Mouse (Mus musculus): ENCODE results near the gene Cdk4. TPM values are rescaled to one million over a fixed set of nuclear protein-coding genes. Genes with fewer than 3 reads are reported as not detected.

Gene Cdk4
- polyA plus RNA-seq, 1 experiment = 106 TPM

GRCm38 (mm10) chr10:127078677-127079575 is 15.6 kb downstream of the Cdk4 start:
- WGBS = 83% methylated on average over 42 of the region's 49 CpGs
- H3K27me3 ChIP-seq (ENCODE audit: control insufficient read depth, insufficient read depth, low read length) = no peaks in the 10 kb centered on the region
- peaks cover 19% of the 10 kb centered on the region for H3K36me3 ChIP-seq (ENCODE audit: control insufficient read depth, insufficient read depth, low read length)
- H3K4me1 ChIP-seq (ENCODE audit: control insufficient read depth, insufficient read depth, insufficient read length) = peaks cover 4% of the 10 kb centered on the region
- no peak overlapping the region for H3K27ac ChIP-seq (ENCODE audit: insufficient read depth, low read length)
- TF ChIP-seq CTCF (IDR thresholded peaks at IDR 0.05; ENCODE audit: extremely low read depth, insufficient read depth, insufficient read length, insufficient replicate concordance) (no peak), POLR2A (IDR thresholded peaks at IDR 0.05; ENCODE audit: low read depth, low read length) (no peak)
- H3K4me3 ChIP-seq (ENCODE audit: extremely low read depth, insufficient read depth, insufficient read length) = no peak overlapping the region
- DNase-seq (ENCODE audit: low read depth in 1 of 2, low spot score in 2 of 2) = no peak

GRCm38 (mm10) chr10:127079665-127080391 is 16.5 kb downstream of the Cdk4 start:
- Histone ChIP-seq H3K4me1 (ENCODE audit: control insufficient read depth, insufficient read depth, insufficient read length) (peaks cover 4% of the 10 kb centered on the region), H3K27me3 (ENCODE audit: control insufficient read depth, insufficient read depth, low read length) (no peaks in the 10 kb centered on the region), H3K36me3 (ENCODE audit: control insufficient read depth, insufficient read depth, low read length) (peaks cover 21% of the 10 kb centered on the region), H3K4me3 (ENCODE audit: extremely low read depth, insufficient read depth, insufficient read length) (no peak overlapping the region), H3K27ac (ENCODE audit: insufficient read depth, low read length) (no peak overlapping the region)
- 82% methylated on average over 70 of the region's 70 CpGs for WGBS
- TF ChIP-seq CTCF (IDR thresholded peaks at IDR 0.05; ENCODE audit: extremely low read depth, insufficient read depth, insufficient read length, insufficient replicate concordance) = no peak
- no peak for TF ChIP-seq POLR2A (IDR thresholded peaks at IDR 0.05; ENCODE audit: low read depth, low read length)
- no peak for DNase-seq (ENCODE audit: low read depth in 1 of 2, low spot score in 2 of 2)

GRCm38 (mm10) chr10:127080901-127081780 is 17.8 kb downstream of the Cdk4 start:
- no peak overlapping the region for H3K4me3 ChIP-seq (ENCODE audit: extremely low read depth, insufficient read depth, insufficient read length)
- peaks cover 4% of the 10 kb centered on the region for H3K4me1 ChIP-seq (ENCODE audit: control insufficient read depth, insufficient read depth, insufficient read length)
- TF ChIP-seq POLR2A (IDR thresholded peaks at IDR 0.05; ENCODE audit: low read depth, low read length) (no peak), CTCF (IDR thresholded peaks at IDR 0.05; ENCODE audit: extremely low read depth, insufficient read depth, insufficient read length, insufficient replicate concordance) (no peak)
- H3K27me3 ChIP-seq (ENCODE audit: control insufficient read depth, insufficient read depth, low read length) = no peaks in the 10 kb centered on the region
- peaks cover 21% of the 10 kb centered on the region for H3K36me3 ChIP-seq (ENCODE audit: control insufficient read depth, insufficient read depth, low read length)
- DNase-seq (ENCODE audit: low read depth in 1 of 2, low spot score in 2 of 2) = no peak
- no peak overlapping the region for H3K27ac ChIP-seq (ENCODE audit: insufficient read depth, low read length)
- WGBS = 86% methylated on average over 48 of the region's 48 CpGs

- Histone ChIP-seq H3K27me3 (ENCODE audit: control insufficient read depth, insufficient read depth, low read length) (no peaks in the 10 kb centered on the region), H3K36me3 (ENCODE audit: control insufficient read depth, insufficient read depth, low read length) (peaks cover 25% of the 10 kb centered on the region), H3K27ac (ENCODE audit: insufficient read depth, low read length) (no peak overlapping the region), H3K4me3 (ENCODE audit: extremely low read depth, insufficient read depth, insufficient read length) (no peak overlapping the region), H3K4me1 (ENCODE audit: control insufficient read depth, insufficient read depth, insufficient read length) (peaks cover 4% of the 10 kb centered on the region)
- WGBS = 76% methylated on average over 8 of the region's 8 CpGs
- DNase-seq (ENCODE audit: low read depth in 1 of 2, low spot score in 2 of 2) = no peak
- no peak for TF ChIP-seq POLR2A (IDR thresholded peaks at IDR 0.05; ENCODE audit: low read depth, low read length)
- no peak for TF ChIP-seq CTCF (IDR thresholded peaks at IDR 0.05; ENCODE audit: extremely low read depth, insufficient read depth, insufficient read length, insufficient replicate concordance)
Observed at GRCm38 (mm10) chr10:127081996-127082620, 18.8 kb downstream of the Cdk4 start.

GRCm38 (mm10) chr10:127083292-127083914 is 20.1 kb downstream of the Cdk4 start:
- no peak for DNase-seq (ENCODE audit: low read depth in 1 of 2, low spot score in 2 of 2)
- 81% methylated on average over 8 of the region's 8 CpGs for WGBS
- Histone ChIP-seq H3K4me3 (ENCODE audit: extremely low read depth, insufficient read depth, insufficient read length) (no peak overlapping the region), H3K27me3 (ENCODE audit: control insufficient read depth, insufficient read depth, low read length) (no peaks in the 10 kb centered on the region), H3K4me1 (ENCODE audit: control insufficient read depth, insufficient read depth, insufficient read length) (no peaks in the 10 kb centered on the region; the same call in 1 of the 2 replicates), H3K27ac (ENCODE audit: insufficient read depth, low read length) (no peak overlapping the region), H3K36me3 (ENCODE audit: control insufficient read depth, insufficient read depth, low read length) (peaks cover 35% of the 10 kb centered on the region)
- TF ChIP-seq CTCF (IDR thresholded peaks at IDR 0.05; ENCODE audit: extremely low read depth, insufficient read depth, insufficient read length, insufficient replicate concordance) = no peak
- no peak for TF ChIP-seq POLR2A (IDR thresholded peaks at IDR 0.05; ENCODE audit: low read depth, low read length)
